Mouse (Mus musculus): ENCODE results near the gene Polr3gl. TPM values are rescaled to one million over a fixed set of nuclear protein-coding genes. Genes with fewer than 3 reads are reported as not detected.
A peak's percentile ranks its signal among the peaks of the same experiment; 100 is the strongest.

Gene Polr3gl
- polyA plus RNA-seq, 1 experiment from 2014 or later, result 18.5 TPM

- no peak overlapping the region for H3K4me2 ChIP-seq (replicated peaks)
- 84% methylated on average over 4 of the region's 4 CpGs for WGBS
- H3K36me3 ChIP-seq (replicated peaks; ENCODE audit: control insufficient read depth, insufficient read depth), result no peaks in the 10 kb centered on the region
- H3K9me3 ChIP-seq (ENCODE audit: control insufficient read depth, low read length), result no peaks in the 10 kb centered on the region
- H3K27ac ChIP-seq, result no peak overlapping the region
- ATAC-seq (ENCODE audit: low FRiP score) (no peak), DNase-seq (ENCODE audit: low spot score) (no peak)
- H3K27me3 ChIP-seq (ENCODE audit: control insufficient read depth, insufficient read depth, low read length), result no peaks in the 10 kb centered on the region
- no peak overlapping the region for H3K4me3 ChIP-seq (replicated peaks; ENCODE audit: low read length)
- H3K9ac ChIP-seq, result no peak overlapping the region
- H3K4me1 ChIP-seq (replicated peaks; ENCODE audit: control insufficient read depth, insufficient read depth, low read length), result peaks cover 14% of the 10 kb centered on the region
Measured at GRCm38 (mm10) chr3:96590657-96591056, 3.3 kb downstream of the Polr3gl start.

GRCm38 (mm10) chr3:96583386-96583785, 10.6 kb downstream of the Polr3gl start:
- H3K4me2 ChIP-seq (replicated peaks), result no peak overlapping the region
- no peaks in the 10 kb centered on the region for H3K9me3 ChIP-seq (ENCODE audit: control insufficient read depth, low read length)
- H3K27me3 ChIP-seq (ENCODE audit: control insufficient read depth, insufficient read depth, low read length), result 0 out of 2 replicates have a peak, but pooled peaks cover 2% of the 10 kb centered on the region
- no peak for ATAC-seq (ENCODE audit: low FRiP score)
- 87% methylated on average over 5 of the region's 5 CpGs for WGBS
- H3K36me3 ChIP-seq (replicated peaks; ENCODE audit: control insufficient read depth, insufficient read depth), result 0 out of 2 replicates have a peak, but pooled peaks cover 4% of the 10 kb centered on the region
- H3K4me1 ChIP-seq (replicated peaks; ENCODE audit: control insufficient read depth, insufficient read depth, low read length), result peaks cover 9% of the 10 kb centered on the region; the same call in 1 of the 2 replicates
- no peak overlapping the region for H3K4me3 ChIP-seq (replicated peaks; ENCODE audit: low read length)
- no peak overlapping the region for H3K27ac ChIP-seq
- DNase-seq (ENCODE audit: low spot score), result no peak
- H3K9ac ChIP-seq, result no peak overlapping the region

GRCm38 (mm10) chr3:96581771-96582515, 12.0 kb downstream of the Polr3gl start:
- 0 out of 2 replicates have a peak, but pooled peaks cover 4% of the 10 kb centered on the region for H3K36me3 ChIP-seq (replicated peaks; ENCODE audit: control insufficient read depth, insufficient read depth)
- 87% methylated on average over 16 of the region's 16 CpGs for WGBS
- no peaks in the 10 kb centered on the region for H3K9me3 ChIP-seq (ENCODE audit: control insufficient read depth, low read length)
- no peak overlapping the region for H3K4me2 ChIP-seq (replicated peaks)
- H3K27me3 ChIP-seq (ENCODE audit: control insufficient read depth, insufficient read depth, low read length), result 0 out of 2 replicates have a peak, but pooled peaks cover 2% of the 10 kb centered on the region
- no peak overlapping the region for H3K9ac ChIP-seq
- H3K4me1 ChIP-seq (replicated peaks; ENCODE audit: control insufficient read depth, insufficient read depth, low read length), result peaks cover 13% of the 10 kb centered on the region; the same call in 1 of the 2 replicates
- no peak overlapping the region for H3K4me3 ChIP-seq (replicated peaks; ENCODE audit: low read length)
- DNase-seq (ENCODE audit: low spot score), result no peak
- no peak overlapping the region for H3K27ac ChIP-seq
- ATAC-seq (ENCODE audit: low FRiP score), result no peak

DNA sequence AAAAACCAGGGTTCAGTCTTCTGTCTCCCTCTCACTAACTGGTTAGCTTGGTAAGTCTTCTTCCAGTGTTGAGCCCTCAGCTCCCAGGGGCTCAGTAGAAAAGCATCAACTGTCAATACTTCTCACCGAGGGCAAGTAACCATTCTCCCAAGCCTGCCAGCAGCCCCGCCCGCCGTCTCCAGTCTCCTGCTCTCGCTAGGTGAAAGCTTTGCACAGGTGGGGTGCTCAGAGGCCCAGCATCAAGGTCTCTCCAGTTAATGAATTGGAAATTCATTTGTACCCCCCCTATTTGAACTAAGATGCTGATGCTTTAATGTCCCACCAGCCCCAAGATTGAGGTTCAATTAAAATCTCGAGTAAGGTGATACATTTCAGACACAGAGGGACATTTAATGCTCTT, 12.8 kb downstream of the Polr3gl start:
- H3K4me2 ChIP-seq (replicated peaks), result 0 out of 2 replicates have a peak overlapping the region, but pooled peaks have one; percentile 55
- 0 out of 2 replicates have a peak, but pooled peaks cover 4% of the 10 kb centered on the region for H3K36me3 ChIP-seq (replicated peaks; ENCODE audit: control insufficient read depth, insufficient read depth)
- 53% methylated on average over 6 of the region's 6 CpGs for WGBS
- H3K27ac ChIP-seq, result no peak overlapping the region
- H3K4me3 ChIP-seq (replicated peaks; ENCODE audit: low read length), result no peak overlapping the region
- no peaks in the 10 kb centered on the region for H3K9me3 ChIP-seq (ENCODE audit: control insufficient read depth, low read length)
- 0 out of 2 replicates have a peak, but pooled peaks cover 2% of the 10 kb centered on the region for H3K27me3 ChIP-seq (ENCODE audit: control insufficient read depth, insufficient read depth, low read length)
- ATAC-seq (ENCODE audit: low FRiP score), result no peak
- H3K9ac ChIP-seq, result peak overlapping the region; percentile 58; the same call in 1 of the 2 replicates
- DNase-seq (ENCODE audit: low spot score), result no peak
- peaks cover 14% of the 10 kb centered on the region; the same call in 1 of the 2 replicates for H3K4me1 ChIP-seq (replicated peaks; ENCODE audit: control insufficient read depth, insufficient read depth, low read length)

- WGBS, result 9% methylated on average over 15 of the region's 16 CpGs
- 0 out of 2 replicates have a peak, but pooled peaks cover 4% of the 10 kb centered on the region for H3K36me3 ChIP-seq (replicated peaks; ENCODE audit: control insufficient read depth, insufficient read depth)
Measured at GRCm38 (mm10) chr3:96579885-96580454, 14.0 kb downstream of the Polr3gl start.

GRCm38 (mm10) chr3:96579239-96579750, 14.7 kb downstream of the Polr3gl start:
- Histone ChIP-seq H3K36me3 (replicated peaks; ENCODE audit: control insufficient read depth, insufficient read depth) (0 out of 2 replicates have a peak, but pooled peaks cover 4% of the 10 kb centered on the region), H3K9me3 (ENCODE audit: control insufficient read depth, low read length) (no peaks in the 10 kb centered on the region), H3K4me3 (replicated peaks; ENCODE audit: low read length) (no peak overlapping the region), H3K9ac (no peak overlapping the region), H3K4me2 (replicated peaks) (no peak overlapping the region), H3K4me1 (replicated peaks; ENCODE audit: control insufficient read depth, insufficient read depth, low read length) (peaks cover 14% of the 10 kb centered on the region; the same call in 1 of the 2 replicates), H3K27me3 (ENCODE audit: control insufficient read depth, insufficient read depth, low read length) (0 out of 2 replicates have a peak, but pooled peaks cover 2% of the 10 kb centered on the region), H3K27ac (no peak overlapping the region)
- WGBS, result 79% methylated on average over 4 of the region's 4 CpGs
- ATAC-seq (ENCODE audit: low FRiP score), result no peak
- no peak for DNase-seq (ENCODE audit: low spot score)

More at GRCm38 (mm10) chr3:96579885-96580454, 14.0 kb downstream of the Polr3gl start:
- no peak overlapping the region for H3K27ac ChIP-seq
- peaks cover 14% of the 10 kb centered on the region; the same call in 1 of the 2 replicates for H3K4me1 ChIP-seq (replicated peaks; ENCODE audit: control insufficient read depth, insufficient read depth, low read length)
- ATAC-seq (ENCODE audit: low FRiP score) (peak; percentile 79), DNase-seq (ENCODE audit: low spot score) (peak; percentile 93)
- peak overlapping the region; percentile 58 for H3K9ac ChIP-seq
- H3K9me3 ChIP-seq (ENCODE audit: control insufficient read depth, low read length), result no peaks in the 10 kb centered on the region
- H3K4me3 ChIP-seq (replicated peaks; ENCODE audit: low read length), result peak overlapping the region; percentile 21
- 0 out of 2 replicates have a peak, but pooled peaks cover 2% of the 10 kb centered on the region for H3K27me3 ChIP-seq (ENCODE audit: control insufficient read depth, insufficient read depth, low read length)
- H3K4me2 ChIP-seq (replicated peaks), result peak overlapping the region; percentile 55

DNA sequence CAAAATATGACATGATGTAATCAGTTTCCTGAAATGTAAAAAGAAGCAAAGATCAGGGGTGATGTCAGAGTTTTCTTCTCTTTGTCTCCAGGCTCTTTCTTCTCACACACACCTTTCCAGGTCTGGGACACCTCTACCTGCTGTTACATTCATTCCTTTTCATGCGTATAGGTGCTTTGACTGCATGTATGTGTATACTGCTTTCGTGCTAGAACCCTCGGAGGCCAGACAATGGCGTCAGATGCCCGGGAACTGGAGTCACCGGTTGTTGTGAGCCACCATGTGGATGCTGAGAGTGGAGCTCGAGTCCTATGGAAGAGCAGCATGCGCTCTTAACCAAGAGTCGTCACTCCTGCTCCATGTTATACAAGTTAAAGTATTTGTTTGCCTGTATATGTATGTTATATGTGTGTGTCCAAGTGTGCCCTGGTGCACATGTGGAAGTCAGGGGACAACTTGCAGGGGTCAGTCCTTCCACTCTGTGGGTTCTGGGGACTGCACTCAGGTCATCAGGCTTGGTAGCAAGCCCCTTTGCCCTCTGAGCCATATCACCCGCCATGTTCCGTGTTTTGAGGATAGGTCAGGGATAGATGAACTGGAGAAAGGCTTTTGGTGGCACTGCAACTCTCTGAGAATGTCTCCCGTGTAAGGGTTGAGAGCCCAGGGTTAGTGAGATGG, 15.3 kb downstream of the Polr3gl start:
- Histone ChIP-seq H3K4me1 (replicated peaks; ENCODE audit: control insufficient read depth, insufficient read depth, low read length) (peaks cover 14% of the 10 kb centered on the region; the same call in 1 of the 2 replicates), H3K9ac (no peak overlapping the region), H3K36me3 (replicated peaks; ENCODE audit: control insufficient read depth, insufficient read depth) (0 out of 2 replicates have a peak, but pooled peaks cover 4% of the 10 kb centered on the region), H3K27ac (no peak overlapping the region), H3K4me3 (replicated peaks; ENCODE audit: low read length) (no peak overlapping the region), H3K4me2 (replicated peaks) (no peak overlapping the region), H3K27me3 (ENCODE audit: control insufficient read depth, insufficient read depth, low read length) (0 out of 2 replicates have a peak, but pooled peaks cover 2% of the 10 kb centered on the region), H3K9me3 (ENCODE audit: control insufficient read depth, low read length) (no peaks in the 10 kb centered on the region)
- WGBS, result 79% methylated on average over 12 of the region's 12 CpGs
- ATAC-seq (ENCODE audit: low FRiP score) (no peak), DNase-seq (ENCODE audit: low spot score) (no peak)

- H3K4me3 ChIP-seq (replicated peaks; ENCODE audit: low read length), result no peak overlapping the region
- H3K27ac ChIP-seq, result 0 out of 2 replicates have a peak overlapping the region, but pooled peaks have one; percentile 60
- H3K9ac ChIP-seq, result no peak overlapping the region
- no peak overlapping the region for H3K4me2 ChIP-seq (replicated peaks)
- 76% methylated on average over 4 of the region's 4 CpGs for WGBS
- DNase-seq (ENCODE audit: low spot score), result no peak
- H3K9me3 ChIP-seq (ENCODE audit: control insufficient read depth, low read length), result no peaks in the 10 kb centered on the region
- peaks cover 14% of the 10 kb centered on the region; the same call in 1 of the 2 replicates for H3K4me1 ChIP-seq (replicated peaks; ENCODE audit: control insufficient read depth, insufficient read depth, low read length)
- no peak for ATAC-seq (ENCODE audit: low FRiP score)
- H3K36me3 ChIP-seq (replicated peaks; ENCODE audit: control insufficient read depth, insufficient read depth), result 0 out of 2 replicates have a peak, but pooled peaks cover 4% of the 10 kb centered on the region
- H3K27me3 ChIP-seq (ENCODE audit: control insufficient read depth, insufficient read depth, low read length), result 0 out of 2 replicates have a peak, but pooled peaks cover 2% of the 10 kb centered on the region
Measured at GRCm38 (mm10) chr3:96577566-96577965, 16.4 kb downstream of the Polr3gl start.
